Mouse (Mus musculus) olfactory bulb, adult 2 months (tissue): ENCODE data around the gene Ccdc13.

Experiments
- CTCF ChIP-seq: fragments of 200-500 bp; IDR thresholded peaks from 2 replicates; pipeline ENCODE4 v1.5.1; 2012; ENCODE audit warnings: low read depth, mild to moderate bottlenecking, low read length, moderate library complexity; ENCODE audit not compliant: insufficient read depth
- POLR2A ChIP-seq: fragments of 200-500 bp; IDR thresholded peaks from 2 replicates; pipeline ENCODE4 v1.6.1; 2012; ENCODE audit warnings: mild to moderate bottlenecking, low read depth, low read length, moderate library complexity; ENCODE audit not compliant: insufficient read depth

GRCm38 (mm10) chr9:121762248-121762647 lies 77.0 kb downstream of the Ccdc13 start:
- TF ChIP-seq CTCF (no peak), POLR2A (no peak)
